Mouse (Mus musculus): ENCODE data around the gene Rpl27a.

DNA sequence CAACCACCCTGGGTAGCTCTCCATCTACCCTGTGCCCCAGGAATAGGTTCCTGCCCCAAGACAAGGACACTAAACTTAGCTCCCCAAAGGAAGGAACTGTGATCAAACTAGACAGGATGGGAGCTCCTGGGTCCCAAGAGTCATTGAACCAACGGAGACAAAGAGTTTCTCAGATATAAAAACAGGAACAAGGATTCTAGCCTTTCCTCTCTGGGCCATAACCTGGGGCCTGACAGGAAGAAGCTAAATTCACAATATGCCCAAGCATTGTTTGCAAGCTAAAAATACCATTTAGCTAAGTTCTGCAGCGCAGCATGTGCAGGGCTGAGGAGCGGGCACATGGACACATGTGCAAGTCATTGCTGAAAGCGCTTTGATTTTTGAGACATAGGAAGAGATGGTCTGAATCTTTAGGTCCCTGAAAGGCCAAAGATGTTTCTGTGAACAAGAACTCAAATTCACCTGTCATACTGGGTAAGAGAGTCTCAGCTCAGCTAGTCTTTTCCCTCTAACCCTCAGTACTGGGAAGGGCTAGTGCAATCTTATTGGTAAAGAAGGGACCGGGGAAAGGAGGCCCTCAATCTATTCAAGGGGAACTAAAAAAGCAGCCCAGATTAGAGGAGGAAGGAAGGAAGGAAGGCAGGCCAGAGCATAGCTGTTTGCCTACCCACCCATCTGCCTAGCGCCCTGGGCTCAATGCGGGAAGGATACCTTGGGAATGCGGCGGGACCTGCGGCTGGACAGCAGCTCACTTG lies 22.8 kb downstream of the Rpl27a start:
- TF ChIP-seq CEBPB (IDR thresholded peaks at IDR 0.05; ENCODE audit: insufficient read depth, poor library complexity, severe bottlenecking) (no peak), POLR2A (IDR thresholded peaks at IDR 0.05; ENCODE audit: insufficient read length, low read depth) (no peak), TCF12 (IDR thresholded peaks at IDR 0.05; ENCODE audit: insufficient read depth, poor library complexity, severe bottlenecking) (no peak), MAX (IDR thresholded peaks at IDR 0.05; ENCODE audit: low read depth) (no peak), TCF3 (IDR thresholded peaks at IDR 0.05; ENCODE audit: insufficient read length, low read depth) (no peak), USF1 (IDR thresholded peaks at IDR 0.05; ENCODE audit: low read depth) (no peak), E2F4 (IDR thresholded peaks at IDR 0.05; ENCODE audit: insufficient read depth) (no peak), POLR2AphosphoS2 (IDR thresholded peaks at IDR 0.05; ENCODE audit: insufficient read length, low read depth) (no peak), SRF (IDR thresholded peaks at IDR 0.05; ENCODE audit: control insufficient read depth, insufficient read length, low read depth) (no peak), MYOD1 (IDR thresholded peaks at IDR 0.05; ENCODE audit: control insufficient read depth in 1 of 3, insufficient read length in 2 of 3, low read depth in 2 of 3) (no peak), MYOG (IDR thresholded peaks at IDR 0.05; ENCODE audit: control insufficient read depth in 1 of 3, insufficient read depth in 1 of 3, insufficient read length in 2 of 3, low read depth in 2 of 3) (no peak), REST (IDR thresholded peaks at IDR 0.05; ENCODE audit: insufficient read depth, insufficient read length) (no peak)
